Mouse (Mus musculus): ENCODE results near the gene Gm20838. TPM values are rescaled to one million over a fixed set of nuclear protein-coding genes. Genes with fewer than 3 reads are reported as not detected.
"Not testable (repeated sequence)": the region's sequence is repeated elsewhere in the genome, so short reads cannot be mapped to it uniquely, and the experiment has no call there.

Gene Gm20838
- not detected for polyA plus RNA-seq (2012; fragmentation: generic; extraction: Trizol)
- long read RNA-seq, experiment 1, result 0 reads
- long read RNA-seq, experiment 2, result 0 reads

DNA sequence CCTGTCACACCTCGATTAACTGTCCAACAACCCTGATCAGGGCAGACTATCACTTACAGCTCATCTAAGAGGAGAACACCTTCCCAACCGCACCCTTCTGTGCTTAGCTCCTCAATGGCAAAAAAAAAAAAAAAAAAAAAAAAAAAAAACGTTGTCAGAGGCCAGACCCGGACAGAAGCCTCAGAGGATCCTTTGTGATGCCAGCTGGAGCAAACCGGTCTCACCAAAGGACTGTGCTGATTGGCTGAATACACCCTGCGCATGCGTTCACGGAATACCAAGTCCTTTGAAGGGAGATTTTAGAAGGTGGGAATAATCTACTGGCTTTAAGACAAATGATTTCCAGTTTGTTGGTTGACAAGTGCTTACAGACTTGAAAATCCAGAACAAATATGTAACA, at the start of gene Gm20838:
Gene Gm20838 (minus strand): TSS at position 101 of the 400 bp plus-strand sequence.
- not testable (repeated sequence) for H3ac ChIP-seq (ENCODE audit: control insufficient read depth, insufficient read length, low read depth); H3K79me3 ChIP-seq (ENCODE audit: low read depth); H3K79me2 ChIP-seq (ENCODE audit: control insufficient read depth, insufficient read depth); H3K4me3 ChIP-seq (ENCODE audit: insufficient read depth, poor library complexity, severe bottlenecking); H3K36me3 ChIP-seq (ENCODE audit: control insufficient read depth, insufficient read depth); H3K27me3 ChIP-seq (ENCODE audit: control insufficient read depth, insufficient read depth, insufficient read length)
